Mouse (Mus musculus) limb, embryonic 13.5 days (tissue): ENCODE results near the gene Prss45. TPM values are rescaled to one million over a fixed set of nuclear protein-coding genes. Genes with fewer than 3 reads are reported as not detected.
"Not testable (repeated sequence)": the region's sequence is repeated elsewhere in the genome, so short reads cannot be mapped to it uniquely, and the experiment has no call there.

Experiments
- ATAC-seq: fragments of 200-750 bp; cut with Nextera tagmentation; 2 replicates; pipeline ENCODE4 v1.8.0; 2017; ENCODE audit warnings: low read depth, moderate number of reproducible peaks, moderate TSS enrichment; ENCODE audit not compliant: low FRiP score
- H3K27ac ChIP-seq: fragments of 300-500 bp; sonication (generic); 2 replicates; pipeline ENCODE4 v1.5.1; 2015; ENCODE audit warnings: inconsistent platforms, mild to moderate bottlenecking, moderate library complexity
- H3K27me3 ChIP-seq: fragments of 300-500 bp; sonication (generic); 2 replicates; pipeline ENCODE4 v1.6.1; 2015; ENCODE audit warnings: mild to moderate bottlenecking, inconsistent platforms
- H3K36me3 ChIP-seq: fragments of 300-500 bp; sonication (generic); 2 replicates; pipeline ENCODE4 v1.6.1; 2015; ENCODE audit warnings: inconsistent platforms, mild to moderate bottlenecking, moderate library complexity
- H3K4me1 ChIP-seq: fragments of 300-500 bp; sonication (generic); 2 replicates; pipeline ENCODE4 v1.6.1; 2015; ENCODE audit warnings: inconsistent platforms
- H3K4me2 ChIP-seq: fragments of 300-500 bp; sonication (generic); replicated peaks from 2 replicates; pipeline ENCODE4 v1.6.1; 2015; ENCODE audit warnings: inconsistent platforms, mild to moderate bottlenecking, moderate library complexity
- H3K4me3 ChIP-seq: fragments of 300-500 bp; sonication (generic); 2 replicates; pipeline ENCODE4 v1.5.1; 2015; ENCODE audit warnings: moderate library complexity, mild to moderate bottlenecking, inconsistent platforms
- H3K9ac ChIP-seq: fragments of 300-500 bp; sonication (generic); 2 replicates; pipeline ENCODE4 v1.6.1; 2015; ENCODE audit warnings: mild to moderate bottlenecking, inconsistent platforms
- H3K9me3 ChIP-seq: fragments of 300-500 bp; sonication (generic); 2 replicates; pipeline ENCODE4 v1.6.1; 2016; ENCODE audit warnings: inconsistent platforms
- WGBS: fragments of 180-500 bp; shearing (Covaris S2); methylation state at CpG from one replicate; pipeline ENCODE4 v1.1.7; 2015; 5-methylcytosine and 5-hydroxymethylcytosine counted together
- polyA plus RNA-seq: library from polyadenylated mRNA; unstranded; fragments of >200 nt; fragmentation: Nextera tagmentation; extraction: Ambion mirVana; gene quantifications from 2 replicates; pipeline ENCODE4 v1.2.1, GENCODE M21; 2015

Prss45 gene
- not detected in 2 replicates for polyA plus RNA-seq

DNA sequence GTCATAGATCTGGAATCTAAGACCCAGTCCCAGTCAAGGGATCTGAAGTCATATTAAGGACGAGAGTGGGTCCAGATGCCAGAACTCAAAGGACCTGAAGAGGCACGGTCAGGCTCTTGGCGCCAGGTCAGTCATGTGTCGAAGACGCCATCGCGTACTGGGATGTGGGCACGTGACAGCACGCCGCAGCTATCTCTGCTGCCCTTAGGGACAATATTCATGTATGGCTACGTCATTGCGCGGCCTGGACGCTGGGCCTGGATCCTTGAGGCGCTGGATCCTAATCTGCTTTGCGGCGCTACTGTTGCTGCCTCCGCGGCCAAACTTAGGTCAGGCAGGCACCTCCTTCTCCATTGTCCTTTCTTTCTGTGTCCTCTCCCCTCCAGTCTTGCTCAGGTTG is at the start of gene Prss45:
Prss45 (plus strand) TSS at position 178 of the 400 bp plus-strand sequence.
- Histone ChIP-seq H3K27me3 (0 out of 2 replicates have a peak, but pooled peaks cover 3% of the 10 kb centered on the region), H3K4me3 (no peak within 1 kb of the TSS), H3K4me1 (no peaks in the 10 kb centered on the region), H3K9me3 (no peaks in the 10 kb centered on the region), H3K36me3 (no peaks in the 10 kb centered on the region), H3K4me2 (peak within 1 kb of the TSS; percentile 11; the same call in 1 of the 2 replicates), H3K9ac (no peak within 1 kb of the TSS), H3K27ac (no peak within 1 kb of the TSS)
- no peak for ATAC-seq
- 80% methylated on average over 19 of the region's 19 CpGs for WGBS

DNA sequence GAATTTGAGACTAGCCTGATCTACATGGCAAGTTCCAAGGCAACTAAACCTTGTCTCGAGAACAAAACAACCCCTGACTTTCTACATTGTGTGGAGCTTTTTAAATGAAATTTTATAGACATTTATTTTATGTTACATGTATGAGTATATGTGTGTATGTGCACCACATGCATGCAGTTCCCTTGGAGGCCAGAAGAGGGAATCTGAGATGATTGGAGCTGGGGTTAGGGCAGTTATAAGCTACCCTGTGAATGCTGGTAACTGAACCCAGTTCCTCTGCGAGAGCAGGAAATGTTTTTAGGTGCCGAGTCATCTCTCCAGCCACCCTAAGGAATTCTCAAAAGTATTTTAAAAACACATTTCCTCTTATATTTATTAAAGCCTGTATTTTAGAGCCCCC is 46.2 kb upstream of the Prss45 start:
- Histone ChIP-seq H3K4me3 (no peak overlapping the region), H3K27ac (no peak overlapping the region), H3K36me3 (no peaks in the 10 kb centered on the region), H3K4me2 (no peak overlapping the region), H3K27me3 (no peaks in the 10 kb centered on the region), H3K4me1 (no peaks in the 10 kb centered on the region), H3K9me3 (0 out of 2 replicates have a peak, but pooled peaks cover 3% of the 10 kb centered on the region), H3K9ac (no peak overlapping the region)
- WGBS: 93% methylated on average over 3 of the region's 3 CpGs
- ATAC-seq: no peak

DNA sequence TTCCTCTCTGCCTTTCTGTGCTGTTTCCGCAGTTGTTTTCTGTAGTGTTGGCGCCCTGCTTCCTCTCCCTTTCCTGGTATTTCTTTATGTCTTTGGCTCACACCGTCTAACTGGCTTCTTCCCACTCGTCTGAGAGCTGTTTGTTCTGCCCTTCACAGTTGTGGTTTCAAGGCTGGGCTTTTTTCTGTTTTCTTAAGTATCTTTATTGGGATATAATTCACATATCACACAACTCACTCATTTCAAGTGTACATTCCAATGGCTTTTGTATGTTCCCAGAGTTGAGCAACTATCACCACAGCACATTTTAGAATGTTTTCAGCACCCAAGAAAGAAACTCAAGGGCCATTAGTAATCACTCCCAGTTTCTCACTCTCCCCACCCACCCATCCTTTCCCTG is 43.9 kb upstream of the Prss45 start:
- no peak overlapping the region for H3K4me2 ChIP-seq
- H3K9ac ChIP-seq: no peak overlapping the region
- no peak overlapping the region for H3K27ac ChIP-seq
- 0 out of 2 replicates have a peak, but pooled peaks cover 3% of the 10 kb centered on the region for H3K9me3 ChIP-seq
- no peaks in the 10 kb centered on the region for H3K36me3 ChIP-seq
- no peak overlapping the region for H3K4me3 ChIP-seq
- ATAC-seq: no peak
- no peaks in the 10 kb centered on the region for H3K27me3 ChIP-seq
- no peaks in the 10 kb centered on the region for H3K4me1 ChIP-seq
- WGBS: 77% methylated on average over 4 of the region's 4 CpGs

DNA sequence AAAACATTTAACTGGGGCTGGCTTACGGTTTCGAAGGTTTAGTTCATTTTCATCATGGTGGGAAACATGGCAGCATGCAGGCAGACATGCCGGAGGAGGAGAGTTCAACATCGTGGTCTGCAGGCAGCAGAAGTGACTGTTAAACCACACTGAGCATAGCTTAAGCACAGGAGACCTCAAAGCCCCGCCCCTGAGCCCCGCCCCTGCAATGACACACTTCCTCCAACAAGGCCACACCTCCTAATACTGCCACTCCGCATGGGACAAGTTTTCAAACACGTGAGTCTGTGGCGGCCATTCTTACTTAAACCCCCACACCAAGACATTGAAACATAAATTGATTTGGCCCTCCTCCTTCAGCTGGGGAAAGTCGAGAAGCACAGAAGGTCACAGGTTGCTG is 37.4 kb upstream of the Prss45 start:
- WGBS: 83% methylated on average over 10 of the region's 10 CpGs
- H3K27me3 ChIP-seq: no peaks in the 10 kb centered on the region
- H3K36me3 ChIP-seq: no peaks in the 10 kb centered on the region
- no peaks in the 10 kb centered on the region for H3K9me3 ChIP-seq
- H3K4me1 ChIP-seq: no peaks in the 10 kb centered on the region
- H3K4me3 ChIP-seq: no peak overlapping the region
- no peak overlapping the region for H3K4me2 ChIP-seq
- no peak overlapping the region for H3K27ac ChIP-seq
- no peak overlapping the region for H3K9ac ChIP-seq
- ATAC-seq: no peak

DNA sequence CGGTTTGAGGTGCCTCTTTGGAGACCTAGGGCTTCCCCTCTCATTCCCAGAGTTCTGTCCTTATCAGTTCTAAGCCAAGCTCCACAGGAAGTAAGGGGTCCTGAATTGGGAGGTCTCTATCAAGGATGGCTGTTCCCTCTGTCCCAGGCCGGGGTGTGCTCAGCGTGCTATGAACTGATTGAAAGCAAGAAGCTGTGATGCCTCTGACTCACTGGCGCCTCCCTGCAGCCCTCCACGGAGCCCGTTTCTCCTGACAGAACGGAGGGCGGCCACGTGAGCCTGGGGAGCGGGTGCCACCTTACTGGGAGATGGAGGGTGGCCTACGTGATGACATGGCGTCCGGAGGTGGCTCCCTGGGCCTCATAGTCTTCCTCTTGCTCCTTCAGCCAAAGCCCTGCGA is 36.5 kb upstream of the Prss45 start, which contains the start of gene Prss42:
Prss42 (plus strand) TSS at position 301 of the 400 bp plus-strand sequence.
- no peaks in the 10 kb centered on the region for H3K27me3 ChIP-seq
- no peak within 1 kb of the TSS for H3K4me3 ChIP-seq
- no peaks in the 10 kb centered on the region for H3K4me1 ChIP-seq
- H3K4me2 ChIP-seq: no peak within 1 kb of the TSS
- H3K27ac ChIP-seq: no peak within 1 kb of the TSS
- no peaks in the 10 kb centered on the region for H3K9me3 ChIP-seq
- WGBS: 93% methylated on average over 14 of the region's 14 CpGs
- no peak within 1 kb of the TSS for H3K9ac ChIP-seq
- no peaks in the 10 kb centered on the region for H3K36me3 ChIP-seq
- ATAC-seq: no peak

DNA sequence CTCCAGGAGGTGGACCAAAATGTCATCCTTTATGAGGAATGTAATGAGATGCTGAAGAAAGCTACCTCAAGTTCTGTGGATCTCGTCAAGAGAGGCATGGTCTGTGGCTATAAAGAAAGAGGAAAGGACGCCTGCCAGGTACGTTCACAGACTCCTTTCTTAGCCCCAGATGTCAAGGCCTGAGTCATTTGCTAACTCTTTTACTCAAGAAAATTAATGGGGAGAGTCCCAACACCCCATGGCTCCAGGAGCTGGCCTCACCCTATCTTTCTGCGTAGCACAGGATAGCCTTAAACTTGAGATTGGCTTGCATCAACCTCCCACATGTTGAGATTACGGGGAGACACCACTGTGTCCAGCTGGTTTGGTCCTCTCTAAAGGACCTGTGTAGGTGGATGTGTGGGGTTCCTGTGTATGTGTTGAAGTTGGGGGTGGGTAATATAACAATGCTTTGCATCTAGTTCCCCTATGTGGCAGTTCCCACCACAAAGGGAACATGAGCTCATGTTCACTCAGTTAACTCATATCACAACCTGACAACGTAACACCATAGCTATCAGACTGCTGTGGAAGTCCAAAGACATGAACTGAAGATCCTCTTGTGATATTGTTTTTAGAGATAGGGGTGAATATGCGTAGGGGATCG is 33.4 kb upstream of the Prss45 start:
- Histone ChIP-seq H3K9ac (no peak overlapping the region), H3K4me1 (no peaks in the 10 kb centered on the region), H3K9me3 (no peaks in the 10 kb centered on the region), H3K4me3 (no peak overlapping the region), H3K27ac (no peak overlapping the region), H3K27me3 (no peaks in the 10 kb centered on the region), H3K4me2 (no peak overlapping the region), H3K36me3 (no peaks in the 10 kb centered on the region)
- no peak for ATAC-seq
- 78% methylated on average over 8 of the region's 8 CpGs for WGBS

DNA sequence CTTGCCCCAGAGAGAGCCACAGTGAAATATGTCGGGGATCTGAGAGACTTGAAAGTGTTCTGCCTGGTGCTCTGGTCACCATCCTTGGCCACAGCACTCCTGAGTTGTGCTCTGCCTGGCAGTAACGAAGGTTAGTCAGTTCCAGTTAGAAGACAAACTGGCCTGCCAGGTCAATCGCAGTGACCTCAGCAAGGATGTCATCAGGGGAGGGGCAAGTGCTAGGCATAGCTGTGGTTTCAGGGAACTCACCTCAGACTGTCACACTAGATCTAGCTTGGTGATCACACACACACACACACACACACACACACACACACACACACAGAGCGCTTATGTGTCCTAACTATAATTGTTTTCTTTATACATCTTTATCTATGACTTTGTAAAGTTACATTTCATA is 31.1 kb upstream of the Prss45 start:
- Histone ChIP-seq H3K9ac (no peak overlapping the region), H3K27me3 (no peaks in the 10 kb centered on the region), H3K9me3 (no peaks in the 10 kb centered on the region), H3K4me1 (no peaks in the 10 kb centered on the region), H3K4me3 (no peak overlapping the region), H3K27ac (no peak overlapping the region), H3K36me3 (no peaks in the 10 kb centered on the region), H3K4me2 (no peak overlapping the region)
- no peak for ATAC-seq
- 59% methylated on average over 4 of the region's 4 CpGs for WGBS

DNA sequence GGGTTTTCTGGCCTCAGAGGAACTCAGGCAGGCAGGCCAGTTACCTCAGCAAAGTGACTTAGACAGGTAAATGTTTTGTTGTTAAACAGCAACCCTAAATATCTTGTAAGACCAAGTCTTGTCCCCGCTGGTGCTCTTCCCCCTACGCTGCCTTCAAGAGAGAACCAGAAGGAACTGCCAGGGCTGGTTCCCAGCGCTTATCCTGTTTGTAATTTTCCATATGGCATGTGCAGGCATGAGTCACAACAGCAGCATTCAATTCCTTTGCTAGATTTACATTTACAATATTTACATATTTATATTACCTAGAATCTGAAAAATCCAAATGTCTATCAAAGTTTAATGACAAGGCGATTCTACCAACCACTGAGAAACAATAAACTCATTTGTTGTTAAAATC is 24.3 kb upstream of the Prss45 start:
- Histone ChIP-seq H3K9me3 (no peaks in the 10 kb centered on the region), H3K4me2 (no peak overlapping the region), H3K36me3 (no peaks in the 10 kb centered on the region), H3K4me1 (no peaks in the 10 kb centered on the region), H3K27me3 (no peaks in the 10 kb centered on the region), H3K9ac (no peak overlapping the region), H3K27ac (no peak overlapping the region), H3K4me3 (no peak overlapping the region)
- 69% methylated on average over 4 of the region's 4 CpGs for WGBS
- ATAC-seq: no peak

DNA sequence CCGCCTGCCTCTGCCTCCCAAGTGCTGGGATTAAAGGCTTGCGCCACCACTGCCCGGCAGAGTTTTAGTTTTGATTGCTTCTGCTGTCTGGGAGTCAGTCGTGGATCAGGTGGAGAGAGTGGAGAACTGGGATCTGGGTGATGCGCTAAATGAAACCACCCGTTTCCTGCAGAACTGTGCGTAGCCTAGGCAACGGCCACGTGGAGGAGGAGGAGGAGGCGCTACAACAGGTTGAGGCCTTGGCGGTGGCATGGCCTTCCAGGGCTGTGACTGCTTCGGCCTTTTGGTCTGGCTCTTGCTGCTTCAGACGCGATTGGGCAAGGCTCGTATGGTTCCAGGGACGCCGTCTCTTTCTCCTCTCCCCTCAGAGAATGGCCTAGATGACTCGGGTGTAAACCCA is 20.6 kb upstream of the Prss45 start, which contains the start of gene Prss44:
Prss44 (plus strand) TSS at position 206 of the 400 bp plus-strand sequence.
- ATAC-seq: no peak
- no peak within 1 kb of the TSS for H3K4me3 ChIP-seq
- 57% methylated on average over 18 of the region's 18 CpGs for WGBS

DNA sequence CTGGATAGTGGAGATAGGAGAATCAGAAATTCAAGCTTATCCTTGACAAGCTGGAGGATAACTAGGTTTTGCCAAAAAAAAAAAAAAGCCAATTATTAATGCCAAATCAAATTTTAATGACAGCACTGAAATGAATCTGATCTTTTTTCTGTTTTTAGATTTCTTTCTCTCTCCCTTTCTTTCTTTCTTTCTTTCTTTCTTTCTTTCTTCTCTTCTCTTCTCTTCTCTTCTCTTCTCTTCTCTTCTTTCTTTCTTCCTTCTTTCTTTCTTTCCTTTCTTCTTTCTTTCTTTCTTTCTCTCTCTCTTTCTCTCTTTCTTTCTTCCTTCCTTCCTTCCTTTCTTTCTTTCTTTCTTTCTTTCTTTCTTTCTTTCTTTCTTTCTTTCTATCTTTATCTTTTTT is 13.8 kb upstream of the Prss45 start:
- ATAC-seq, H3K36me3 ChIP-seq, H3K27me3 ChIP-seq, H3K4me3 ChIP-seq, H3K9ac ChIP-seq, H3K27ac ChIP-seq, H3K4me1 ChIP-seq, H3K4me2 ChIP-seq, H3K9me3 ChIP-seq: not testable (repeated sequence)

More for the DNA sequence above, 20.6 kb upstream of the Prss45 start, which contains the start of gene Prss44:
- no peak within 1 kb of the TSS for H3K4me2 ChIP-seq
- no peak within 1 kb of the TSS for H3K27ac ChIP-seq
- H3K4me1 ChIP-seq: no peaks in the 10 kb centered on the region
- H3K9me3 ChIP-seq: no peaks in the 10 kb centered on the region
- no peaks in the 10 kb centered on the region for H3K27me3 ChIP-seq
- H3K36me3 ChIP-seq: no peaks in the 10 kb centered on the region
- no peak within 1 kb of the TSS for H3K9ac ChIP-seq

DNA sequence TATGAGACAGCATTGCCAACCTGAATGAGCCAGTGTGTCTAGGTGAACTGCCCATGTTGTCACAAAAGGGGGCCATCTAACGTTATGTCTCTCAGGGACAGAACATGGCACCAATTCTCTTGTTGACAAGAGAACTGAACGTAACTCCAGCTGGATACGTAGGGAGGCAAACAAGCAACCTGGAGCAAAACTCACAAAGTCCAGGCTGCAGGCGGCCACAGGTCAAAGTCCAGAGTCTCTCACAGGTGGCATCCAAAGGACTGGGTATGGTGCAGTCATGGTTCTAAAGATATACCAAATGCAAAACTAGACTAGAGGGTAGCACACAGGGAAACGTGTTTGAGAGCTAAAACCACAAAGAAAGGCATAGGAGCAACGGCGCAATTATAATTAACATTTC is 13.0 kb upstream of the Prss45 start:
- Histone ChIP-seq H3K9ac (no peak overlapping the region), H3K4me2 (no peak overlapping the region), H3K36me3 (no peaks in the 10 kb centered on the region), H3K27me3 (0 out of 2 replicates have a peak, but pooled peaks cover 4% of the 10 kb centered on the region), H3K27ac (no peak overlapping the region), H3K4me3 (no peak overlapping the region), H3K9me3 (no peaks in the 10 kb centered on the region; the same call in 1 of the 2 replicates), H3K4me1 (peaks cover 8% of the 10 kb centered on the region)
- no peak for ATAC-seq
- WGBS: 86% methylated on average over 7 of the region's 7 CpGs

DNA sequence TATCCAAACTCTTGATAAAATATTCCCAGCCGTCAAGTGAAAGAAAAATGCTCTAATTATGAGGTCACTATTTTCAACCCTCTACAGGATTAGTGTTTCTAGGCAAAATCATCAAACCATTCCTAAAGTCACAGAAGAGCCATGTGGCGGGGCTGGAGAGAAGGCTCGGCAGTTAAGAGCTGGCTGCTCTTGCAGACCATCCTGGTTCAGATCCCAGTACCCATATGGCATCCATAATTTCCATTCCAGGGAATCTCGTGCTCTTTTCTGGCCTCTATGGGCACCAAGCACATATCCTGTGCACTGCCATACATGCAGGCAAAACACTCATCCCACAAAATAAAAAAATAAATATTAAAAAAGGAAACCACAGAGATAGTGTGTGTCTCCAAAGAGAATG is 9.0 kb upstream of the Prss45 start:
- Histone ChIP-seq H3K36me3 (no peaks in the 10 kb centered on the region), H3K4me1 (peaks cover 8% of the 10 kb centered on the region), H3K27me3 (peaks cover 10% of the 10 kb centered on the region; the same call in 1 of the 2 replicates), H3K4me3 (no peak overlapping the region), H3K9me3 (no peaks in the 10 kb centered on the region; the same call in 1 of the 2 replicates), H3K27ac (no peak overlapping the region), H3K4me2 (no peak overlapping the region), H3K9ac (no peak overlapping the region)
- 58% methylated on average over 4 of the region's 4 CpGs for WGBS
- no peak for ATAC-seq

DNA sequence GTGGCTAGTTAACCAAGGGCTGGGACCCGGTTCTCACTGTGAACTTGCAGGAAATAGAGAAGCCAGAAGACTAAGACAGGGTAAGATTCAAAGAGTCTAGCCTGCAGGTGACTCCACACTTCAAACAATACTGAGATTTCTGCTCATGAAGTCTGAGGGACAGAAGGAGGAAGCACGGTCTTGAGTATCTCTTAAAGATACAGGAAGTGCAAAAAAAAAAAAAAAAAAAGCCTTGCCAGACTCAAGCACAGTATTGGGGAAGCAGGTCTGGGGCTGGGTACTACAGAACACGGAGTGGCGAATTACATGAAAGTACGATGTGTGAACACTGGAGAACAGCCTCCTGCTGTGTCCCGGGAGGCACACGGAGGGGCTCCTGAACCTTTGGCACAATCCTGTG is 8.6 kb upstream of the Prss45 start:
- H3K36me3 ChIP-seq: no peaks in the 10 kb centered on the region
- H3K9ac ChIP-seq: no peak overlapping the region
- H3K27me3 ChIP-seq: peaks cover 10% of the 10 kb centered on the region; the same call in 1 of the 2 replicates
- no peaks in the 10 kb centered on the region; the same call in 1 of the 2 replicates for H3K9me3 ChIP-seq
- no peak overlapping the region for H3K27ac ChIP-seq
- WGBS: 73% methylated on average over 7 of the region's 7 CpGs
- no peak overlapping the region for H3K4me2 ChIP-seq
- ATAC-seq: no peak
- H3K4me3 ChIP-seq: no peak overlapping the region
- peaks cover 8% of the 10 kb centered on the region for H3K4me1 ChIP-seq
